Mouse (Mus musculus) liver, embryonic 15.5 days (tissue): ENCODE data around the gene Fam213a. TPM values are rescaled to one million over a fixed set of nuclear protein-coding genes. Genes with fewer than 3 reads are reported as not detected.

Experiments
- ATAC-seq: fragments of 200-750 bp; cut with Nextera tagmentation; 2 replicates; pipeline ENCODE4 v1.8.0; 2017; ENCODE audit warnings: moderate number of reproducible peaks, mild to moderate bottlenecking, moderate library complexity; ENCODE audit not compliant: insufficient read depth
- H3K27ac ChIP-seq: fragments of 300-500 bp; sonication (generic); replicated peaks from 2 replicates; pipeline ENCODE4 v1.5.1; 2015; ENCODE audit warnings: mild to moderate bottlenecking, inconsistent platforms
- H3K27me3 ChIP-seq: fragments of 300-500 bp; sonication (generic); 2 replicates; pipeline ENCODE4 v1.6.1; 2015; ENCODE audit warnings: mild to moderate bottlenecking, inconsistent platforms
- H3K36me3 ChIP-seq: fragments of 300-500 bp; sonication (generic); replicated peaks from 2 replicates; pipeline ENCODE4 v1.6.1; 2015; ENCODE audit warnings: moderate library complexity, mild to moderate bottlenecking, inconsistent platforms
- H3K4me1 ChIP-seq: fragments of 300-500 bp; sonication (generic); replicated peaks from 2 replicates; pipeline ENCODE4 v1.6.1; 2015; ENCODE audit warnings: inconsistent platforms
- H3K4me2 ChIP-seq: fragments of 300-500 bp; sonication (generic); 2 replicates; pipeline ENCODE4 v1.6.1; 2015; ENCODE audit warnings: moderate library complexity, mild to moderate bottlenecking, inconsistent platforms
- H3K4me3 ChIP-seq: fragments of 300-500 bp; sonication (generic); replicated peaks from 2 replicates; pipeline ENCODE4 v1.5.1; 2015; ENCODE audit warnings: mild to moderate bottlenecking, inconsistent platforms
- H3K9ac ChIP-seq: fragments of 300-500 bp; sonication (generic); 2 replicates; pipeline ENCODE4 v1.6.1; 2015; ENCODE audit warnings: moderate library complexity, mild to moderate bottlenecking, inconsistent platforms
- H3K9me3 ChIP-seq: fragments of 300-500 bp; sonication (generic); replicated peaks from 2 replicates; pipeline ENCODE4 v1.6.1; 2016; ENCODE audit warnings: inconsistent platforms
- WGBS: fragments of 180-500 bp; shearing (Covaris S2); methylation state at CpG from one replicate; pipeline ENCODE4 v1.1.7; 2015; ENCODE audit warnings: mixed read lengths; ENCODE audit not compliant: insufficient replicate concordance; 5-methylcytosine and 5-hydroxymethylcytosine counted together
- polyA plus RNA-seq: library from polyadenylated mRNA; unstranded; fragments of >200 nt; fragmentation: Nextera tagmentation; extraction: Ambion mirVana; gene quantifications from 2 replicates; pipeline ENCODE4 v1.2.1, GENCODE M21; 2015

Fam213a gene
- polyA plus RNA-seq, 1 experiment from 2014 or later: 69.5 TPM

DNA sequence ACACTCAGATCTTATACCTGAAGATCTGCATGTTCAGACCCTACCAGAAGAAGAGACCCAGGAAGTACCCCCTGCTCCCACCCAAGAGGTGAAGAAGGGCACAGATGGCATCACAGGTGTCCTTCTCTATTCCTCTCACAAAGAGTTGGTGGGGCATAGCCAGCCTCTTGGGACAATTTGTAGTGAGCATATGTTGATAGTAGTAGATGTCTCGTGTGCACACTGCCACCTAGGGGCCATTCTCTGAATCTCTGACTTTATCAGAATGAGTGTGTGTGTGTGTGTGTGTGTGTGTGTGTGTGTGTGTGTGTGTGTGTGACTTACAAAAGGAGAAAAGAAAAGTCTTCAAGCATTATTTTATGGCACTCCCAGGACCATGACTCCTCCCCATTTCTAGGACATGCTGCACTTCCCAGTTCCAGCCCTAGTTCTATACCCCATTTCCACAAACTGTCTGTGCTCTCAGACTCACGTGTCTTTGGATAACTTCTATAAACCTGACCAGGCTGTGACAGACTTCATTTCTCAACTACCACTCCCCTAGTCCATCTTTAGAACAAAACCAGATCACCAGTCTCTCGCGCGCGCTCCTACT is 38.4 kb downstream of the Fam213a start:
- H3K4me3 ChIP-seq: no peak overlapping the region

GRCm38 (mm10) chr14:40968051-40968450 is 45.5 kb downstream of the Fam213a start:
- H3K4me3 ChIP-seq: no peak overlapping the region
- peaks cover 5% of the 10 kb centered on the region for H3K27me3 ChIP-seq
- H3K9me3 ChIP-seq: no peaks in the 10 kb centered on the region
- H3K36me3 ChIP-seq: no peaks in the 10 kb centered on the region
- H3K27ac ChIP-seq: no peak overlapping the region
- peak overlapping the region; percentile 97 for H3K4me2 ChIP-seq
- 29% methylated on average over 2 of the region's 2 CpGs for WGBS
- no peak for ATAC-seq
- peaks cover 48% of the 10 kb centered on the region for H3K4me1 ChIP-seq
- H3K9ac ChIP-seq: no peak overlapping the region

More for the DNA sequence above, 38.4 kb downstream of the Fam213a start:
- 71% methylated on average over 6 of the region's 6 CpGs for WGBS
- H3K9me3 ChIP-seq: no peaks in the 10 kb centered on the region
- H3K36me3 ChIP-seq: no peaks in the 10 kb centered on the region
- H3K9ac ChIP-seq: no peak overlapping the region
- H3K4me2 ChIP-seq: no peak overlapping the region
- H3K27ac ChIP-seq: no peak overlapping the region
- 0 out of 2 replicates have a peak, but pooled peaks cover 7% of the 10 kb centered on the region for H3K4me1 ChIP-seq
- no peaks in the 10 kb centered on the region for H3K27me3 ChIP-seq
- ATAC-seq: peak; percentile 51

DNA sequence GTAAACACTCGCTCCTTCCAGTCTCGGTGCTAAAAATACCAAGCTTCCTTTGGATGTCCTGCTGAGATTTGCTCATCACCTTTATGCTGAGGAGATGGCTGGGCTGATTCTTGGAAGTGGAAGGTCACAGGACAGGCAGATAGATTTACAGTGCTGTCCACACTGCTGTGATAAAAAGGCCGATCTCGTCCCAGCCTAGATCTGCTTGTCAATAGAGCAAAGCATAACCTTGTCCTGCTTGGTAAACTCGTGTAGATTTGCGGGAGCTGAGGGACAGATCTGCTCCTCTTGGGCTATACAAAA is 46.0 kb downstream of the Fam213a start:
- Histone ChIP-seq H3K27me3 (peaks cover 5% of the 10 kb centered on the region), H3K4me3 (peak overlapping the region; percentile 88), H3K4me1 (peaks cover 53% of the 10 kb centered on the region), H3K27ac (peak overlapping the region; percentile 74), H3K4me2 (peak overlapping the region; percentile 97), H3K9ac (peak overlapping the region; percentile 60), H3K36me3 (no peaks in the 10 kb centered on the region), H3K9me3 (no peaks in the 10 kb centered on the region)
- 10% methylated on average over 6 of the region's 6 CpGs for WGBS
- ATAC-seq: no peak

GRCm38 (mm10) chr14:40966862-40967597 is 46.6 kb downstream of the Fam213a start:
- peaks cover 58% of the 10 kb centered on the region for H3K4me1 ChIP-seq
- peak overlapping the region; percentile 92 for H3K9ac ChIP-seq
- H3K27me3 ChIP-seq: peaks cover 5% of the 10 kb centered on the region
- peak overlapping the region; percentile 88 for H3K4me3 ChIP-seq
- peak overlapping the region; percentile 95 for H3K27ac ChIP-seq
- no peaks in the 10 kb centered on the region for H3K36me3 ChIP-seq
- WGBS: under 1% methylated on average over 60 of the region's 62 CpGs
- H3K9me3 ChIP-seq: no peaks in the 10 kb centered on the region
- ATAC-seq: peak; percentile 87
- peak overlapping the region; percentile 97 for H3K4me2 ChIP-seq

- Histone ChIP-seq H3K9me3 (no peaks in the 10 kb centered on the region), H3K9ac (peak within 1 kb of the TSS; percentile 92), H3K4me1 (peaks cover 64% of the 10 kb centered on the region), H3K4me3 (peak within 1 kb of the TSS; percentile 88), H3K36me3 (no peaks in the 10 kb centered on the region), H3K27ac (peak within 1 kb of the TSS; percentile 95), H3K27me3 (peaks cover 5% of the 10 kb centered on the region), H3K4me2 (peak within 1 kb of the TSS; percentile 97)
- peak; percentile 51 for ATAC-seq
- under 1% methylated on average over 54 of the region's 54 CpGs for WGBS
Observed at GRCm38 (mm10) chr14:40966392-40966861, 47.2 kb downstream of the Fam213a start, which contains the start of gene Tspan14. Gene Tspan14, minus strand, starts transcription at chr14:40966807.

DNA sequence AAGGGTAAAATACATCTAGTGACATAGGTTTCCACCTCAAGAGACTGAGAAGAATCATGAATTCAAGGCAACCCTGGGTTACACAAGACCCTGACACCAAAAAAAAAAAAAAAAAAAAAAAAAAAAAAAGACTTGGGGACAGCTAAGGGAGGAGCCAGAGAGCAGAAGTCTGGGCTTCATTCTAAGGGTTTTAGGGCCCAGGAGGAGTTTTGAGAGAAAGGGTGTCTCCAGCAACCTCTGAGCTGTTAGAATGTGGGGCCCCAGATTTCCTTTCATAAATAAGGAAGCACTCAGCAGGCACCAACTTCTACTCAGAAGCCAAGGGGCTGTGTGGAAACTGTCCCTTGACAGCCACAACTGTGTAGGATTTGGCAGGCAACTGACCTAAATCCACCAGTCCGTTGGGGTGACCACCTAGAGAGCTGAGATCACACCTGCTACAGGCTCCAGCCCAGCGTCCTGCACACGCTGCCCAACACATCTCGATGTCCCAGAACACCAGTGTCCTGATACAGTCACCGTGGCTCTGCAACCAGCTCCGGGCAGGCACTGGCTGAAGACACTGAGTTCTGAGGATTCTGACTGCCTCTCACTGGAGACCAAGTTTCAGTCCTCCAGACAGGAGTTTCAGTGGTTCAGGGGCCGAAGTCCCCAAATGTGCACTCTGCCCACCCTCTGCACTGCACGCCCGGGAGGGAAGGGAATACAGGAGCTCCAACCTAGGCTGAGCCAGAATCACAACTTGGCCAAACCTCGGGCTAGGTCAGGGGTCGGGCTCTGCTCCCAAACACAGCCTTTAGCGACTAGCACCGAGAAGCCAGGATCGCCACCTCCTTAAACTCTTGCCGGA is 47.9 kb downstream of the Fam213a start:
- H3K36me3 ChIP-seq: no peaks in the 10 kb centered on the region
- H3K9ac ChIP-seq: peak overlapping the region; percentile 92
- peaks cover 64% of the 10 kb centered on the region for H3K4me1 ChIP-seq
- under 1% methylated on average over 15 of the region's 15 CpGs for WGBS
- H3K4me3 ChIP-seq: peak overlapping the region; percentile 88
- no peaks in the 10 kb centered on the region for H3K9me3 ChIP-seq
- peak overlapping the region; percentile 95 for H3K27ac ChIP-seq
- peaks cover 5% of the 10 kb centered on the region for H3K27me3 ChIP-seq
- no peak for ATAC-seq
- H3K4me2 ChIP-seq: peak overlapping the region; percentile 97

DNA sequence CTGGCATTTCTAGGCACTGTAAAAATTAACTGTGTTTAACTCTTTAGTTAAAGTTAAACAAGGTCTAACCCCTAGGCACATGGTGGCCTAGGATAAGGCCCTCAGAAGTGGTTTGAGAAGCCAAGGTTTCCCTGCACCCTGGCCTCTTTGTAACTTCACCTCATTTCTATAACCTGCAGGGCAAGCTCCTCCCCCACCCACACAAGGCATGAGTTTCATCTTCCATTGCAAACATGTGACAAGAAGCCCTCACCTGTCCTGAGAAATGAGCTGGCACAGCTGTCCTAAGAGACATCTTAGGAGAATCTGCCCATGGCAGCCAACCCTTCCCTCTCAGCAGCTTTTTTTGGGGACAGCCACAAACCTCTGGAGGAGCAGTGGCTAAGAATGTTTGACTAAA is 48.7 kb downstream of the Fam213a start:
- Histone ChIP-seq H3K36me3 (no peaks in the 10 kb centered on the region), H3K9me3 (no peaks in the 10 kb centered on the region), H3K27ac (peak overlapping the region; percentile 12; the same call in 1 of the 2 replicates), H3K27me3 (peaks cover 5% of the 10 kb centered on the region), H3K4me3 (peak overlapping the region; percentile 88), H3K4me1 (peaks cover 71% of the 10 kb centered on the region), H3K9ac (peak overlapping the region; percentile 38; the same call in 1 of the 2 replicates), H3K4me2 (peak overlapping the region; percentile 97)
- no peak for ATAC-seq

GRCm38 (mm10) chr14:40964214-40964610 is 49.4 kb downstream of the Fam213a start:
- no peak for ATAC-seq
- H3K4me1 ChIP-seq: peaks cover 77% of the 10 kb centered on the region
- no peak overlapping the region for H3K9ac ChIP-seq
- H3K9me3 ChIP-seq: no peaks in the 10 kb centered on the region
- no peak overlapping the region for H3K27ac ChIP-seq
- 81% methylated on average over 3 of the region's 3 CpGs for WGBS
- peak overlapping the region; percentile 97 for H3K4me2 ChIP-seq
- no peaks in the 10 kb centered on the region for H3K36me3 ChIP-seq
- no peak overlapping the region for H3K4me3 ChIP-seq
- H3K27me3 ChIP-seq: peaks cover 5% of the 10 kb centered on the region

DNA sequence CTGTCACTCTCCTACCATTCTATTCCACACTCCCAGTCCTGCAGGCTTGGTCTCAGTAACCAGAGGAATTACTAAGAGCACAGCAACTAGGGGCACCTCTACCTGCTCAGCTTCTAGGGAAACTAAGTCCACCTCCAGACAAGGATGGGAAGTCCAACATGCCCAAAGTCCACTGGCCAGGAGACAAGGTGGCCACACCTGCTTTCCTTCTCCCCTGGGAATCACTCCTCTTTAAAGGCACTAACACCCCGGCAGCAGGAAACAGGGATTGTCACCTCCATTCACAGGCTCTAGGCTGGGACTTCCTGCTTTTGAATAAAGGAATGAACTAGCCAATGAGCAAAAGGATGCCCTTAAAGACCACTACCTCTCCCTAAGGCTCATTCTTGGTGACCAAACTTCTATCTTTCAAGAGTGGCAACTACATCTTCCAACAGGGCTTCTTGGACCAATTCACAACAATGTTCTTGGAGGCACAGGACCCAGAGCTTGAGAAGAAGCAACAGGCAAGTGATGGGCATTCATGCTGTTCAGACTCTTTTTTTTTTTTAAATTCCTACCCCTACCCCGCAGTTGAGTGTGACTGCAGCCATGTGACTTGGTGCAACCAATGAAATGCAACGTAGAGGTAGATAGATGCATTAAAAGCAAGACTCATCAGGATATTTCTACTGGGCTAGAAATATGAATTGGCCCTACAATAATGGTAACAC is 49.9 kb downstream of the Fam213a start:
- Histone ChIP-seq H3K4me1 (peaks cover 83% of the 10 kb centered on the region), H3K9ac (no peak overlapping the region), H3K27ac (peak overlapping the region; percentile 85), H3K4me3 (no peak overlapping the region), H3K27me3 (no peaks in the 10 kb centered on the region; the same call in 1 of the 2 replicates), H3K9me3 (no peaks in the 10 kb centered on the region), H3K36me3 (no peaks in the 10 kb centered on the region), H3K4me2 (peak overlapping the region; percentile 97)
- ATAC-seq: no peak
- WGBS: 31% methylated on average over 3 of the region's 3 CpGs

GRCm38 (mm10) chr14:40962365-40963290 is 51.0 kb downstream of the Fam213a start:
- Histone ChIP-seq H3K4me1 (peaks cover 86% of the 10 kb centered on the region), H3K4me2 (peak overlapping the region; percentile 97)
- ATAC-seq: peak; percentile 16

More at GRCm38 (mm10) chr14:40962365-40963290, 51.0 kb downstream of the Fam213a start:
- peak overlapping the region; percentile 85 for H3K27ac ChIP-seq
- H3K9me3 ChIP-seq: no peaks in the 10 kb centered on the region
- H3K9ac ChIP-seq: peak overlapping the region; percentile 51; the same call in 1 of the 2 replicates
- WGBS: 40% methylated on average over 11 of the region's 11 CpGs
- H3K27me3 ChIP-seq: no peaks in the 10 kb centered on the region
- no peaks in the 10 kb centered on the region for H3K36me3 ChIP-seq
- H3K4me3 ChIP-seq: peak overlapping the region; percentile 27
